Mouse (Mus musculus) heart, adult 2 months (tissue): ENCODE measurements around the gene Fcrl6. TPM values are rescaled to one million over a fixed set of nuclear protein-coding genes. Genes with fewer than 3 reads are reported as not detected.
A peak's percentile ranks its signal among the peaks of the same experiment; 100 is the strongest.

Experiments used
- DNase-seq, 2 experiments: peaks; one replicate each; pipeline ENCODE4 v3.0.0; 2021
- H3K27ac ChIP-seq: fragments of 200-600 bp; 2 replicates; pipeline ENCODE4 v1.8.1; 2022
- H3K27me3 ChIP-seq: fragments of 200-500 bp; 2 replicates; pipeline ENCODE4 v1.6.1; 2012; ENCODE audit warnings: mild to moderate bottlenecking, low read length, inconsistent platforms, mixed read lengths; ENCODE audit not compliant: control insufficient read depth, insufficient read depth
- H3K36me3 ChIP-seq: fragments of 200-500 bp; 2 replicates; pipeline ENCODE4 v1.6.1; 2012; ENCODE audit warnings: low read length, inconsistent platforms; ENCODE audit not compliant: control insufficient read depth, insufficient read depth
- H3K4me1 ChIP-seq: fragments of 200-500 bp; 2 replicates; pipeline ENCODE4 v1.6.1; 2011; ENCODE audit warnings: low read length; ENCODE audit not compliant: control insufficient read depth, insufficient read depth
- H3K4me3 ChIP-seq: fragments of 200-600 bp; 2 replicates; pipeline ENCODE4 v1.8.1; 2022
- H3K79me2 ChIP-seq: fragments of 200-500 bp; replicated peaks from 2 replicates; pipeline ENCODE4 v1.6.1; 2012; ENCODE audit warnings: mild to moderate bottlenecking, inconsistent platforms, low read length, moderate library complexity, mixed read lengths; ENCODE audit not compliant: control insufficient read depth, insufficient read depth
- H3K9ac ChIP-seq: fragments of 200-500 bp; 2 replicates; pipeline ENCODE4 v1.6.1; 2012; ENCODE audit warnings: low read depth, mild to moderate bottlenecking, control low read depth, inconsistent platforms, low read length, mixed read lengths
- CTCF ChIP-seq: fragments of 200-600 bp; IDR thresholded peaks from 2 replicates; pipeline ENCODE4 v1.8.1; 2022; ENCODE audit warnings: antibody characterized with exemption, mild to moderate bottlenecking, moderate library complexity
- EP300 ChIP-seq: fragments of 200-500 bp; IDR thresholded peaks from 2 replicates; pipeline ENCODE4 v1.6.1; 2011; ENCODE audit warnings: low read depth, low read length, control low read depth; ENCODE audit not compliant: insufficient read depth
- POLR2A ChIP-seq: fragments of 200-500 bp; IDR thresholded peaks from 2 replicates; pipeline ENCODE4 v1.6.1; 2011; ENCODE audit warnings: mild to moderate bottlenecking, low read depth, low read length, control low read depth; ENCODE audit not compliant: insufficient read depth
- WGBS: fragments of 180-500 bp; shearing (Covaris S2); methylation state at CpG from one replicate; pipeline ENCODE4 v1.1.7; 2018; 5-methylcytosine and 5-hydroxymethylcytosine counted together
- intact Hi-C: fragments of 180-260 bp; cut with DNase I; formaldehyde crosslinking; loops from one replicate; pipeline ENCODE4 v1.15.1; 2025
- polyA plus RNA-seq: library from polyadenylated mRNA; depleted of rRNA; stranded (reverse); fragments of >200 nt; gene quantifications from 2 replicates; pipeline ENCODE4 v1.2.3, GENCODE M21; 2012
- total RNA-seq, 2 experiments: library from RNA; stranded (reverse); gene quantifications; 2 replicates each; pipeline ENCODE4 v1.2.3; 2021

The Fcrl6 gene
- total and polyA plus RNA-seq, 3 experiments = not detected

- Histone ChIP-seq H3K4me3 (no peak overlapping the region), H3K36me3 (no peaks in the 10 kb centered on the region), H3K79me2 (no peaks in the 10 kb centered on the region), H3K27ac (no peak overlapping the region), H3K9ac (no peak overlapping the region), H3K27me3 (no peaks in the 10 kb centered on the region), H3K4me1 (no peaks in the 10 kb centered on the region)
- no peak for DNase-seq
- no peak for TF ChIP-seq EP300
- TF ChIP-seq CTCF = peak; percentile 54
- no peak for TF ChIP-seq POLR2A
- intact Hi-C loops = loop anchor here (2.0 kb wide), 1 partner anchor 84 kb away; no protein-coding TSS in a partner anchor
- 38% methylated on average over 1 of the region's 1 CpGs for WGBS
Observed at GRCm38 (mm10) chr1:172612745-172613144, 10.4 kb upstream of the Fcrl6 start.

DNA sequence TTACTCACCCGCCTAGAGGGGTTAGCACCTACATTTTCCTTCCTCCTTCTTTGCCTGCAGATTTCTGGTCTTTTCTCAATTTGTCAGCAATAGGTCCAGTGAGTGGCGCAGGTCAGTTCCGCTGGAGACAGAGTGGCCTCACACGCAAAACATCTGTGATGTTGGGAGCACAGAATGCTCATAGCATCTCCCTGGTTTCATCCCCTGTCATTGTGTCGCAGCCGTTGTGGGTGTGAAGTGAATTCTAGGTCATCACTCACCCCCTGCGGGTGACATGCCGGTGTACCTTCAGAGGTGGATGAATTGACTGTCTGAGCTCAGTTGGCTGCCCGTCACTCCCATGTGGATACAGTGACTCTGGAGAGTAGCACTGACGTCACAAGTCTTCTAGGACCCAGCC, 9.0 kb upstream of the Fcrl6 start:
- Histone ChIP-seq H3K79me2 (no peaks in the 10 kb centered on the region), H3K4me3 (no peak overlapping the region), H3K9ac (no peak overlapping the region), H3K27ac (no peak overlapping the region), H3K36me3 (no peaks in the 10 kb centered on the region), H3K27me3 (no peaks in the 10 kb centered on the region), H3K4me1 (no peaks in the 10 kb centered on the region)
- DNase-seq = no peak
- TF ChIP-seq EP300 = no peak
- no peak for TF ChIP-seq CTCF
- no peak for TF ChIP-seq POLR2A
- 76% methylated on average over 10 of the region's 10 CpGs for WGBS
- intact Hi-C loops = no loop called here

DNA sequence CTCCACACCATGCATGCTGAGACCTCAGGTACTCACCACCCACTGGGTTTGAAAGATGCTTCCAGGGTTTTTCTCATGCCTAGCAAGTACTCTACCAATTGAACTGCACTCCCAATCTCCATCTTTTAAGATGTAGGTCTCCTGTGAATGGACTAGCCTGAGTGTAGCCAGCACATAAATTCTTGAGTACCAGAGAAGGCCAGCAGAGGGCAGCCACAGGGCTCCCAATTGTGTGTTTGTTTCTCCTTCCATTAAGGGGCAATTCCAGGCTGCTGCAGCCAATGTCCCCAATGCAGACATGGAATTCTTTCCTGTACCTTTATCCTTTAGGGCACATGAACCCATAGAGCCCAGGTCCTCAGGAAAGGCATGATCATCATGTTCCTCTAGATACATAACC, 7.9 kb downstream of the Fcrl6 start:
- H3K27ac ChIP-seq = no peak overlapping the region
- H3K36me3 ChIP-seq = no peaks in the 10 kb centered on the region
- H3K9ac ChIP-seq = no peak overlapping the region
- H3K4me1 ChIP-seq = peaks cover 4% of the 10 kb centered on the region
- H3K79me2 ChIP-seq = no peaks in the 10 kb centered on the region
- intact Hi-C loops = loop anchor here (2.0 kb wide), 1 partner anchor 66 kb away; no protein-coding TSS in a partner anchor
- DNase-seq = no peak
- no peak overlapping the region for H3K4me3 ChIP-seq
- no peaks in the 10 kb centered on the region for H3K27me3 ChIP-seq
- TF ChIP-seq EP300 = no peak
- TF ChIP-seq POLR2A = no peak
- TF ChIP-seq CTCF = peak; percentile 72

DNA sequence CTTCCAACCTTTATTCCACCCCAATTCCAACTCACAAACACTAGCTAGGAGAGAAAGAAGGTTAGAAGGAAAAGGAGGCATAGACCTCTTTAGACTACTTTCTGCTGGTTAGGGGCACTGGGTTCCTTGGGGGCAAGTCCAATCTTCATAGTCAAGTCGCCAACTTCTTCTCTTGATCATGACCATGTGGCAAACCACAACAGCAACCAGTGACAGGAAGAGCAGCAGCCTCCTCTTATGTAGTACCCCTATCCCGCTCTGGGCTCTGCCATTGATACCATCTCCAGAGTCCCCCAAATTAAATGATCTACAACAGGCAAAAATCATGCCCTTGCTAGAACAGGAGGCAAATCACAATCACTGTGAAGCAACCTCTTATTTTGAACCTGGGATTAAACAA, 8.4 kb downstream of the Fcrl6 start:
- Histone ChIP-seq H3K9ac (no peak overlapping the region), H3K4me1 (peaks cover 4% of the 10 kb centered on the region), H3K27me3 (no peaks in the 10 kb centered on the region), H3K79me2 (no peaks in the 10 kb centered on the region), H3K36me3 (no peaks in the 10 kb centered on the region), H3K27ac (no peak overlapping the region), H3K4me3 (no peak overlapping the region)
- no peak for TF ChIP-seq CTCF
- no peak for TF ChIP-seq EP300
- no peak for TF ChIP-seq POLR2A
- intact Hi-C loops = loop anchor here (2.0 kb wide), 1 partner anchor 65 kb away; no protein-coding TSS in a partner anchor
- WGBS = 77% methylated on average over 2 of the region's 2 CpGs
- DNase-seq = no peak

DNA sequence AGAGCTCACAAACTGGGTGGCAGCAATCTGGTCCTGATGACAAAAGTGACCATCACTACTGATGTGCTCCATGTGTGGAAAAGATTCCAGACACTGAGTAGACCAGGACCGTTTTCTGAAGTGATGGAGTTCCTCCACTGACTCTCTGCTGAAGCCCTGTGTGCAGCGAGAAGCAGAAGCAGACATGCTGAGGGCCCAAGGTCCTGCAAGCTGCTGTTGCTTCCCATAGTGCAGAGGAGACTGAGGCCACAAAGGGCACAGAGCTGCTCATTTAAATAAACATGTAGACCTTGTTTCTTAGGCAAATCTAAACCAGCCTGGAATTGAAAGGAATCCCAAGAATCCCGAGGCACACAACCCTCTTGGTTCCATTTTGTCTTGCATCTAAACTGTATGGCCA, 9.0 kb downstream of the Fcrl6 start:
- WGBS = 73% methylated on average over 3 of the region's 3 CpGs
- H3K4me1 ChIP-seq = peaks cover 4% of the 10 kb centered on the region
- no peaks in the 10 kb centered on the region for H3K36me3 ChIP-seq
- H3K27ac ChIP-seq = no peak overlapping the region
- no peaks in the 10 kb centered on the region for H3K79me2 ChIP-seq
- intact Hi-C loops = no loop called here
- H3K4me3 ChIP-seq = no peak overlapping the region
- DNase-seq = no peak
- no peak for TF ChIP-seq POLR2A
- TF ChIP-seq CTCF = no peak
- TF ChIP-seq EP300 = no peak
- no peak overlapping the region for H3K9ac ChIP-seq
- H3K27me3 ChIP-seq = no peaks in the 10 kb centered on the region

GRCm38 (mm10) chr1:172590385-172590784, 12.0 kb downstream of the Fcrl6 start, which contains the start of gene Slamf8:
Gene Slamf8 (minus strand): TSS chr1:172590568.
- no peak within 1 kb of the TSS for H3K27ac ChIP-seq
- no peak within 1 kb of the TSS for H3K9ac ChIP-seq
- H3K79me2 ChIP-seq = no peaks in the 10 kb centered on the region
- peak; percentile 60 to 64 for DNase-seq
- no peak within 1 kb of the TSS for H3K4me3 ChIP-seq
- H3K36me3 ChIP-seq = no peaks in the 10 kb centered on the region
- H3K27me3 ChIP-seq = no peaks in the 10 kb centered on the region
- intact Hi-C loops = no loop called here
- TF ChIP-seq CTCF (no peak), EP300 (no peak), POLR2A (no peak)
- peaks cover 5% of the 10 kb centered on the region for H3K4me1 ChIP-seq
- WGBS = 31% methylated on average over 7 of the region's 7 CpGs
